Mouse (Mus musculus) embryonic fibroblast, embryonic 13.5 days (primary cell): ENCODE results near the gene Eps8l2. TPM values are rescaled to one million over a fixed set of nuclear protein-coding genes. Genes with fewer than 3 reads are reported as not detected.

ENCODE experiments used
- H3K27ac ChIP-seq: 2 replicates; pipeline ENCODE4 v1.5.1; 2012; ENCODE audit warnings: low read length, control low read depth, inconsistent platforms; ENCODE audit not compliant: insufficient read depth
- H3K4me1 ChIP-seq: 2 replicates; pipeline ENCODE4 v1.6.1; 2011; ENCODE audit warnings: low read length; ENCODE audit not compliant: control insufficient read depth, insufficient read depth
- H3K4me3 ChIP-seq: 2 replicates; pipeline ENCODE4 v1.5.1; 2011; ENCODE audit warnings: mild to moderate bottlenecking, control low read depth, low read length; ENCODE audit not compliant: insufficient read depth
- CTCF ChIP-seq: IDR thresholded peaks from 2 replicates; pipeline ENCODE4 v1.5.1; 2011; ENCODE audit warnings: mild to moderate bottlenecking, control low read depth, low read length, moderate library complexity, borderline replicate concordance; ENCODE audit not compliant: insufficient read depth
- POLR2A ChIP-seq: IDR thresholded peaks from 2 replicates; pipeline ENCODE4 v1.6.1; 2011; ENCODE audit warnings: low read depth, mild to moderate bottlenecking, control low read depth, low read length, moderate library complexity
- polyA plus RNA-seq: library from polyadenylated mRNA; stranded (reverse); fragments of >200 nt; gene quantifications from 2 replicates; pipeline ENCODE4 v1.2.4, GENCODE M21; 2011; ENCODE audit warnings: low read depth; ENCODE audit not compliant: missing spikeins, insufficient read length

Eps8l2 gene
- polyA plus RNA-seq, 1 experiment = 4.2 TPM

GRCm38 (mm10) chr7:141363106-141363751 lies 24.5 kb downstream of the Eps8l2 start:
- peak; percentile 46; the same call in 1 of the 2 replicates for TF ChIP-seq CTCF
- TF ChIP-seq POLR2A = no peak
- no peak overlapping the region for H3K4me3 ChIP-seq
- H3K4me1 ChIP-seq = no peaks in the 10 kb centered on the region
- no peak overlapping the region for H3K27ac ChIP-seq

DNA sequence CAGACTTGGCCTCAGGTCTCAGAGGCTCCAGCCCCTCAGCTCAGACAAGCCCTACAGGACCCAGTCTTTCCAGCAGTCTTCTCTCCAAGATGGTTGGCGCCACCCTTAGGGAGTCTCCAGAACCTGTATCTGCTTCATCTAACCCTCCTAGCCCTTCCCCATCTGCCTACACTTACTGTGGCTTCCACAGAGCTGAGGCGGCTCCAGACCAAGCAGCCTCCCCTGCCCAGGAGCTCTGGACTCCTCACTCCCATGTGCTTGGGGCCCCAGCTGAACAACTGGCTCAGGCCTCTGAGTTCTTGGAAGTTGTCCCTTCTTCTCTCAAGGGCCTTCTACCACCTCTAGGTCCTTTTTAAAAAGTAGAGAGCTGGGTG lies 25.1 kb downstream of the Eps8l2 start:
- H3K4me1 ChIP-seq = no peaks in the 10 kb centered on the region
- no peak for TF ChIP-seq CTCF
- TF ChIP-seq POLR2A = no peak
- H3K27ac ChIP-seq = no peak overlapping the region
- no peak overlapping the region for H3K4me3 ChIP-seq

GRCm38 (mm10) chr7:141364349-141365048 lies 25.8 kb downstream of the Eps8l2 start:
- H3K4me3 ChIP-seq = no peak overlapping the region
- H3K4me1 ChIP-seq = no peaks in the 10 kb centered on the region
- TF ChIP-seq CTCF = no peak
- TF ChIP-seq POLR2A = no peak
- H3K27ac ChIP-seq = no peak overlapping the region

- TF ChIP-seq POLR2A (no peak), CTCF (no peak)
- Histone ChIP-seq H3K27ac (no peak overlapping the region), H3K4me3 (no peak overlapping the region), H3K4me1 (no peaks in the 10 kb centered on the region)
These were observed 26.4 kb downstream of the Eps8l2 start for GRCm38 (mm10) chr7:141365049-141365445.

GRCm38 (mm10) chr7:141367358-141367757 lies 28.7 kb downstream of the Eps8l2 start:
- TF ChIP-seq POLR2A = no peak
- no peak for TF ChIP-seq CTCF
- Histone ChIP-seq H3K4me3 (no peak overlapping the region), H3K27ac (no peak overlapping the region), H3K4me1 (peaks cover 3% of the 10 kb centered on the region; the same call in 1 of the 2 replicates)

DNA sequence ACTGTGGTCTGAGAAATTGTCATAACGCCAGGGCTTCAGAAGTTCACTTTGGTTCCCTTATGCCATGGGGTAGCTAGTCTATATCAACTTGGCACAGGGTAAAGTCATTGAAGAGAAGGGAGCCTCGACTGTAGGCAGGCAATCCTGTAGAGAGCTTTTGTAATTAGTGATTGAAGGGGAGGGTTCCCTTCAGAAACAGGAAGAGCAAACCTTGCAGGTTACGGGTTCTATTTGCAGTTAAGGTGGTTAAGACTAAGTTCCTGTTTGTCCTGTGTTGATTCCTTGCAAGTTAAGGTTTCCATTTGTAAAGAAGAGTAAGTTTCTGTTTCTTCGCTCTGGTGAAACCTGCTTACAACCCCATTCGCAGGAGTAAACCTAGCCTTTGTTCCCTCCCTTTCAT lies 31.2 kb downstream of the Eps8l2 start:
- no peak for TF ChIP-seq POLR2A
- TF ChIP-seq CTCF = no peak
- H3K4me1 ChIP-seq = peaks cover 3% of the 10 kb centered on the region; the same call in 1 of the 2 replicates
- no peak overlapping the region for H3K27ac ChIP-seq
- H3K4me3 ChIP-seq = no peak overlapping the region

GRCm38 (mm10) chr7:141371942-141372595 lies 33.4 kb downstream of the Eps8l2 start:
- Histone ChIP-seq H3K4me1 (peaks cover 3% of the 10 kb centered on the region; the same call in 1 of the 2 replicates), H3K4me3 (no peak overlapping the region), H3K27ac (peak overlapping the region; percentile 98)
- TF ChIP-seq CTCF (no peak), POLR2A (no peak)

- TF ChIP-seq CTCF = no peak
- no peak for TF ChIP-seq POLR2A
- Histone ChIP-seq H3K4me1 (peaks cover 3% of the 10 kb centered on the region; the same call in 1 of the 2 replicates), H3K4me3 (no peak overlapping the region), H3K27ac (no peak overlapping the region)
These were observed 34.9 kb downstream of the Eps8l2 start for GRCm38 (mm10) chr7:141373611-141374010.

- TF ChIP-seq POLR2A = no peak
- H3K27ac ChIP-seq = no peak overlapping the region
- H3K4me1 ChIP-seq = peaks cover 3% of the 10 kb centered on the region; the same call in 1 of the 2 replicates
- H3K4me3 ChIP-seq = no peak overlapping the region
These were observed 35.7 kb downstream of the Eps8l2 start for GRCm38 (mm10) chr7:141374399-141374798.

DNA sequence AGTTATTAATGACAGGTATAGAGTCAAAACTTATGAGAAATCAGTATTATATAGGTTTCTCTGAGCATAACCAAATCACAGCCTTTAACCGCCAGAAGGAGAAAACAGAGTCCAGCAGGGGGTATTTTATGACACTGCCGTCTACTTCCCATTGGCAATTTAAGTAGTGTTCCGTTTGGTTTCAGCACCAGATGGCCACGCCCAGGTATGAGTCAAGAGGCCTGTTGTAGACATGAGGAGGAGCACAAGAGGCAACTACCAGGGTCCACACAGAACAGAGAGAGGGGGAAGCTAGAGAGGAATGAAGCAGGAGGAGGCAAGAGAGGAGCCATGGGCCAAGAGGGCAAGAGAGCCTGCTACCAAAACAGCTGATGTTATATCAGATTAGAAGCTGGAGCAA lies 40.9 kb downstream of the Eps8l2 start:
- H3K4me1 ChIP-seq = no peaks in the 10 kb centered on the region
- H3K4me3 ChIP-seq = no peak overlapping the region
- TF ChIP-seq CTCF (no peak), POLR2A (no peak)
- H3K27ac ChIP-seq = no peak overlapping the region
